Mouse (Mus musculus) liver (tissue): Measurements from ENCODE around the gene Bend5.

Source experiments
- DNase-seq: peaks from one replicate; pipeline ENCODE4 v3.0.0-alpha.2; 2020; ENCODE audit warnings: mixed read lengths

The Bend5 gene

DNA sequence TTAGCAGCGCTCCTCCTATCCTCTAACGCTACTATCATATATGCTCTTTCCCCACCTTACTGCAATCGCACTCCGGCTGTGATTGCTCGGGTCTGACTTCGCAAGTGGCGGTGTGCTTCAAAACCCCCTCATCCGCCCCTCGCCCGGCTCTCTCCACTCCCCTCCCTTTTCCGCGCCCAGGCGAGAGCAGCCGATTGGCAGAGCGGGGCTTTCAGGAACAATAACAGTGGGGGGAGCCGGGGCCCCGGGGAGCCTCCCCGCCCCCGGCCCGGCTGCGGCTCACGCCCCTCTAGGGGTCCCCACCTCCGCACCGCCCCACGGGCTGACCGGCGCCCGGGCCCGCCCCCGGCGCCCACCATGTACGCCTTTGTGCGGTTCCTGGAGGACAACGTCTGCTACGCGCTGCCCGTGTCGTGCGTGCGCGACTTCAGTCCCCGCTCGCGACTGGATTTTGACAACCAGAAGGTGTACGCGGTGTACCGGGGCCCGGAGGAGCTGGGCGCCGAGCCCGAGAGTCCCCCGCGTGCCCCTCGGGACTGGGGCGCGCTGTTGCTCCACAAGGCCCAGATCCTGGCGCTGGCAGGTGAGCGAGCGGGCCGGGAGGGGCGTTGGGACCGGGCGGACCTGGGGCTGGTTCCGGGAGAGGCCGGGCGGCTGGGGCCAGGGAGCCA is at the start of gene Bend5:
Bend5 (plus strand) TSS at position 189 of the 671 bp plus-strand sequence.
- DNase-seq = peak; percentile 72

GRCm38 (mm10) chr4:111367771-111368170 is 47.0 kb upstream of the Bend5 start:
- no peak for DNase-seq

- DNase-seq = no peak
Observed at GRCm38 (mm10) chr4:111377159-111377558, 37.6 kb upstream of the Bend5 start.

DNA sequence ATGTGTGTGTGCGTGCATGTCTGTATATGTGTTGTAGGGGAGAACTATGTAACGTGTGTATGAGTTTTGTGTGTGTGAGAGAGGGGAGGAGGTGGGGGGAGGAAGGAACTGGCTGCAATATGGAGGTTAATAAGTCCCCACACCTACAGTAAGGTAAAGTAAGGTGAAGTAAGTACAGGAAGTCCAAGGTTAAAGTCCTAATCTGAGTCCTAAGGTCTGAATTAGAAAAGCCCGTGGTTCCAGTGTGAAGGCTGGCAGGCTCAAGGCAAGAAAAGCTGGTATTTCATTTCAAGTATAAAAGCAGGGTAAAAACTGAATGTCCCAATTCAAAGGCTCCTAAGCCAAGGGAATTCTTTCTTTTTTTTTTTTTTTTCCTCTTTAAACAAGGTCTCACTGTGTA is 36.7 kb upstream of the Bend5 start:
- no peak for DNase-seq

- DNase-seq = no peak
Observed at GRCm38 (mm10) chr4:111383101-111383500, 31.7 kb upstream of the Bend5 start.

- no peak for DNase-seq
Observed at GRCm38 (mm10) chr4:111390736-111391135, 24.1 kb upstream of the Bend5 start.

DNA sequence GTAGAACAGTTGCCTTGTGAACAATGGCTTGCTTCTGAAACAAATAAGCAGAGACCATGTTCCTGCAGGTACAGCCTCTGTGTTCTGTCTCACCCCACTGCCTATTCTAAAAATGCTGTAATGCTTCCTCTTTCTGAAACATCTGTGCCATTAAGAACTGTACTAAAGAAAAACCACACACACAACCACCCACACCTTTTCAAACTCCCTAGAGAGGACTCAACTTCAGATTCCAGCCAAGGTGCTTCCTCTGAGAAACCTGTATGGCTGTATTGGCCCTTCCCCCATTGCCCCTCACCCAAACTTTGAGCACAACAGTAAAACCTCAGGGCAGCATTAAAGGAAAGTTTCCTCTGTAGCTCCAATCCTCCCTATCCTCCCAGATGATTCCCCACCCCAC is 15.0 kb upstream of the Bend5 start:
- no peak for DNase-seq

DNA sequence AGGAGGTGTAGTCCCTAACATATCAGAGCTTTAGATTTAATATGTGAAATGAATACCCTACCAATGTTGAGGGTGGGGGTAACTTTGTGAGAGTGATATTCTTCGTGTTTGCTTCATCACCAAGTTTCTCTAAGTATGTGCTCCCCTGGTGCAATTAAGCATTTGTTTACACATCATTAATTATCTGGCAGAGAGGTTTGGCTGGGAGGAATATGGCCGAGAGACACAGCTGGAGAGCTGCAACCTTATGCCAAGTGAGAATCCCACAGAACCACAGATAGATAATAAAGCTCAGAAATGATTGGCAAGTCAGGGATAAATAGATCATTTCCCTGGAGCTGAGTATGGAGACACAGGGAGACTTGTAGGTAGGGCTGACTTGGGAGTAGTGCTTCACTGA is 14.1 kb upstream of the Bend5 start:
- no peak for DNase-seq

- no peak for DNase-seq
Observed at GRCm38 (mm10) chr4:111403243-111403642, 11.6 kb upstream of the Bend5 start.

GRCm38 (mm10) chr4:111410731-111411130 is 4.1 kb upstream of the Bend5 start:
- DNase-seq = no peak

DNA sequence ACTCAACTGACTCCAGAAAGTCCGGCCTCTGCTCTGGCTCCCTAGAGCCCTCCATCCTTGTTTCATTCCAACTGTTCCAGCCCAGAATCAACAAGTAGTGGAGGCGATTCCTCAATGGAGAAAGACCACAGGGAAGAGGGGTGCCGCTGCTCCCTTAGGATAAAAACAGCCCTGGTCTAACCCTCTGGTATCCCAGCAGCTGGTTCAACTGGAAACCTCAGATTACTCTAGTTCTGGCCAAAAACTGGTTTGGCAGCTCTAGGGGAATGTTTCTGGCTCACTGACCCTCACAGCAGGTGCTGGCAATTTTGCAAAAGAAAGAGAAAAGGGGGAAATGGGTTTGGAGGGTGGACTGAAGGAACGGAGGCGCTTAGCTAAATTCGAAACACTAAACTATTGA is 407 bp upstream of the Bend5 start:
- no peak for DNase-seq

- no peak for DNase-seq
Observed at GRCm38 (mm10) chr4:111416126-111416525, 1.3 kb downstream of the Bend5 start.

- DNase-seq = no peak
Observed at GRCm38 (mm10) chr4:111416551-111416950, 1.7 kb downstream of the Bend5 start.

- DNase-seq = no peak
Observed at GRCm38 (mm10) chr4:111417716-111418115, 2.9 kb downstream of the Bend5 start.

DNA sequence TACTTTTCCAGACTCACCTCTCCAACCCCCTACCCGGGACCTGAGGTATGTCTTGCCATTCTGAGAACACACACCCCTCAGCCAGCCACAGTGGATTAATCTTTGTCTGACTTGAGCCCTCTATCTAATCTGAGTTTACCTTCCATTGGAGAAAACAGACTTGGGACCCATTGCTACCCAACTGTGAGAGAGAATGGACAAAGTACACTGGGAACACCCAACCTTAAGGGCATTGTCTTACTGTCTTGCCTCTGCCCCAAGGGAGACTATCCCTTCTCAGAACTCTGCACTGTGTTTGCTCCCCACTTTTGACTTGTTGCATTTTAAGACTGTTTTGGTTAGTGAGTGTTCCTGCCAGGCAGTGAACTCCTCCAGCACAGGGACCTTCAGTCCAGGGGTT is 4.7 kb downstream of the Bend5 start:
- no peak for DNase-seq

DNA sequence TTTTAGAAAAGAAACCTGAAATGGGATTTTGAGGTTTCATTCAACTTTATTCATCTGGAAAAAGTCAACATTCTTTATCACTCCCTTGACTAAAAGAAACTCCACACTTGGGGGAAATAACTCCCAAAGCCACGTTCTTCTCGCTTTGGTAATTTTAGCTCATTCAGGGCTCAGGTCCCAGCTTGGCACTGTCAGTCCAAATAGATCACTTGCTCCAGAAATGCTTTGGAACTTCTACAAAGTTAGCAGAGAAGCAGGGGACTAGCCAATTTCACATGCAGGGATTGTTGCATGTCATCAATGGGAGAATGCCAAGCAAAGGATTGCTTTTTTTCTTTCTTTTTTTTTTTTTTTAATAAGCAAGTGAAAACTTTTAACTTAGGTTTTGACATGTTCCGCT is 5.2 kb downstream of the Bend5 start:
- no peak for DNase-seq

- no peak for DNase-seq
Observed at GRCm38 (mm10) chr4:111420955-111421354, 6.1 kb downstream of the Bend5 start.

- no peak for DNase-seq
Observed at GRCm38 (mm10) chr4:111421785-111422184, 7.0 kb downstream of the Bend5 start.

DNA sequence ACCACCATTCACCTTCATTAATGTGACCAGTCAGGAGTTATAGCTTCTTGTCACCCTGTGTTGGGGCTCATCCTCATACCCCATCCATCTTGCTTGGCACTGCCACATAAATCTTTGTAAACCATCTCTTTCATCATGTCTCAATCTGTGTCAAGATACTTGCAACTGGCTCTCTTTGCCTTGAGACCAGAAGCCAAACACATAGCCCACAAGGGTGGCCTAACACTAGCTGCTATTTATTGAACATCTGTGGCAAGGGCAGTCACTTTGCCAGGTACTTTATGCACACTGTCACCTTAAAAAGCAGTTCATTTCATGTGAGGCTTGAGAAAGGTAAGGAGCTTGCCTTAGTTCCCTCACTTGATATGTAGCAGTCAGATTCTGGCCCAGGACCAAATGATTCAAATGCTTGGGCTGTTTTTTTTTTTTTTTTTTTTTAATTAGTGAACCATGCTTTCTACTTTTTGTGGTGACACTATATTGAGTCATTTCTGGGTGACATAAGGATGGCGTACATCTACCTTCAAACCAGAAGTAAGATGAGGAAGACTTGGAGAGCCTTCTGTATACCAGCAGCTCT is 9.7 kb downstream of the Bend5 start:
- DNase-seq = no peak

- DNase-seq = no peak
Observed at GRCm38 (mm10) chr4:111425170-111425569, 10.4 kb downstream of the Bend5 start.

DNA sequence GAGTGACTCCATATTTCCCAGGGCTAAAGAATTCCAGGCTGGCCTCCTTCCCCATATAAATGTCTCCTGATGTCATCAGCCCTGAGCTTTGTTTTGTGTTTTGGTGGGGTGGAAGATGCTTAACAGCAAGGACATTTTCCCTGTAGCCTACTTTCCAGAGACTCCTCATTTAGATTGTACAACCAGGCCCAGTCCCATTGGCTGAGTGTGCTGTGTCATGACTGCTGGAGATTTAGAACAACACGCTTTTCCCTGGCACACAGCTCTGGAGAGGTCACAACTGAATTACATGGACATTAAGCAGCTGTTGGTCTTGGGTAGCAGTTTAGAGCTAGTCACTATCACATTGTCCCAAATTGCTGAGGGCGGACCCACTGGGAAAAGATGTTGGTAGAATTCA is 16.4 kb downstream of the Bend5 start:
- DNase-seq = no peak

GRCm38 (mm10) chr4:111432013-111432412 is 17.2 kb downstream of the Bend5 start:
- DNase-seq = no peak

GRCm38 (mm10) chr4:111432417-111432816 is 17.6 kb downstream of the Bend5 start:
- DNase-seq = no peak

GRCm38 (mm10) chr4:111441709-111442108 is 26.9 kb downstream of the Bend5 start:
- DNase-seq = no peak
